Mouse (Mus musculus) embryonic facial prominence, embryonic 15.5 days (tissue): ENCODE data around the gene Tmem268. TPM values are rescaled to one million over a fixed set of nuclear protein-coding genes. Genes with fewer than 3 reads are reported as not detected.

ENCODE experiments used
- ATAC-seq: fragments of 200-750 bp; cut with Nextera tagmentation; 2 replicates; pipeline ENCODE4 v1.8.0; 2017; ENCODE audit warnings: low read depth, moderate TSS enrichment; ENCODE audit not compliant: insufficient number of reproducible peaks, low FRiP score, low TSS enrichment
- H3K27ac ChIP-seq: fragments of 300-500 bp; sonication (generic); replicated peaks from 2 replicates; pipeline ENCODE4 v1.5.1; 2015; ENCODE audit warnings: mild to moderate bottlenecking, inconsistent platforms
- H3K27me3 ChIP-seq: fragments of 300-500 bp; sonication (generic); 2 replicates; pipeline ENCODE4 v1.6.1; 2015; ENCODE audit warnings: inconsistent platforms
- H3K36me3 ChIP-seq: fragments of 300-500 bp; sonication (generic); 2 replicates; pipeline ENCODE4 v1.6.1; 2015; ENCODE audit warnings: mild to moderate bottlenecking, inconsistent platforms
- H3K4me1 ChIP-seq: fragments of 300-500 bp; sonication (generic); 2 replicates; pipeline ENCODE4 v1.6.1; 2015; ENCODE audit warnings: inconsistent platforms
- H3K4me2 ChIP-seq: fragments of 300-500 bp; sonication (generic); replicated peaks from 2 replicates; pipeline ENCODE4 v1.6.1; 2015; ENCODE audit warnings: mild to moderate bottlenecking, inconsistent platforms
- H3K4me3 ChIP-seq: fragments of 300-500 bp; sonication (generic); replicated peaks from 2 replicates; pipeline ENCODE4 v1.5.1; 2015; ENCODE audit warnings: mild to moderate bottlenecking, inconsistent platforms
- H3K9ac ChIP-seq: fragments of 300-500 bp; sonication (generic); 2 replicates; pipeline ENCODE4 v1.6.1; 2015; ENCODE audit warnings: inconsistent platforms
- H3K9me3 ChIP-seq: fragments of 300-500 bp; sonication (generic); replicated peaks from 2 replicates; pipeline ENCODE4 v1.6.1; 2016; ENCODE audit warnings: inconsistent platforms
- WGBS: fragments of 180-500 bp; shearing (Covaris S2); methylation state at CpG from one replicate; pipeline ENCODE4 v1.1.7; 2015; 5-methylcytosine and 5-hydroxymethylcytosine counted together
- polyA plus RNA-seq: library from polyadenylated mRNA; unstranded; fragments of >200 nt; fragmentation: Nextera tagmentation; extraction: Ambion mirVana; gene quantifications from 2 replicates; pipeline ENCODE4 v1.2.1, GENCODE M21; 2015

Gene Tmem268
- polyA plus RNA-seq, 1 experiment from 2014 or later = 9.6 TPM

DNA sequence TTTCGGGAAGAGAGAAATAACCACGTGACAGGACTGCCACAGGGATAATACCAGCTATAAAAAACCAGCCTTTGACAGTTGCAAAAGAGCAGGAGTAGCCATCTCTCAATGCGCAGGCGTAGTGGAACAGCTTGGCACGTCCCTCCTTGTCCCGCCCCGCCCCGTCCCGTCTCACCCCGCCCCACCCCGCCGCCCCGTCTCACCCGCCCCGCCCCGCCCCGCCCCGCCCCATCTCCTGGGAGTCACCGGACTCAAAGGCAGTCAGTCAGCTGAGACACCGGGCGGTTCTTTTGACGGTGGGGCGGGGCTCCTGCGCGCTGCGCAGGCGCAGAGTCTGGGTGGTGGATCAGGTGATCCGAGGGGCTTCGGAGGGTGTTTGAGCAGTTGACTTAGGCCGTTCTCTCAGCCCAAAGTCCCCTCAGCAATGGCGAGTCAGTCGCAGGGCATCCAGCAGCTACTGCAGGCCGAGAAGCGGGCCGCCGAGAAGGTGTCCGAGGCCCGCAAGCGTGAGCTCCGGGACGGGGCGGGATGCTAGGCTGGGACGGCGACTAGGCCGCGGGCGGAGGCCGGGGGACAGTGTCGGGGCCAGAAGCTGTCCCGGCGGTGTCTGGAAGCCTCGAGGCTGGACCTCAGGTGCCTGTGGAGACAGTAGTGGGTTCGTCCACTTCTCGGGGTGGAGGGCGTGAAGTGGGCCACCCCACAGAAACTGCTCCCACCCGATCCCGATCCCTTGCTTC is 13.9 kb upstream of the Tmem268 start, which contains the start of gene Atp6v1g1:
TSS of gene Atp6v1g1 (plus strand) at position 279 of the 737 bp plus-strand sequence.
- Histone ChIP-seq H3K36me3 (peaks cover 15% of the 10 kb centered on the region), H3K4me2 (peak within 1 kb of the TSS; percentile 54)
- 1% methylated on average over 46 of the region's 57 CpGs for WGBS

DNA sequence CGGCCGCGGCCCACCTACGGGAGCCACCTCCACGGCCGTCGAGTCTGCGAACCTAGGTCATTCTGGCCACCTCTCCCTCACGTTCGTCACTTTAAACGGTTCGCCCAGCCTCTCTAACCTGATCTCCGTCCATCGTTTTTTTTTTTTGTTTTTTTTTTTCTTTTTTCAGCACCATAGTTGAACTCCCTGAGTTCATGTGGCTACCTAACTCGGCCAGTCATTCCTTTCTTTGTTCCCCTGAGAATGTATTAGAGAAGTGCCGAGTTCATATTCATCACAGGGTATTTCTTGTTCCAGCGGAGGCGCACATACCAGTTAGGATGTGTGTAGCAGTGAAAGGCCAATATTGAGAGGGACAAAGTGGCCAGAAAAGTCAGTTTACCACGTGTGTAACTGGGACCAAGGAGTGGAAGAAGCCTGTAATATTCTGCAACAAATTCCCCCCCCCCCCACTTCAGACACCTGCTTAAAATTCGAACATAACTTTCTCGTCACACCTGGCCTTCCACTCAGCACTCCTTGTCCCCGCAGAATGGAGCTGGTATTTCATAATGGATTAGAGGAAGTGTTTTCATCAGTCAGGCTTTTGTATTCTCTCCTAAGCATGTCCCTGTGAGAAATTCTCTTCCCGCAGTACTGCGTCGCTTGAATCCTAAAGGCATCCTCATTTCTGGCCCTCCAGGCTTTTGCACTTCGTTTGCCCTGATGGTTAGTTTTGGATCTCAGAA is 13.2 kb upstream of the Tmem268 start:
- peak overlapping the region; percentile 81 for H3K4me3 ChIP-seq
- peaks cover 29% of the 10 kb centered on the region for H3K4me1 ChIP-seq
- peak overlapping the region; percentile 94 for H3K9ac ChIP-seq
- no peaks in the 10 kb centered on the region for H3K9me3 ChIP-seq
- H3K27me3 ChIP-seq = no peaks in the 10 kb centered on the region
- peak overlapping the region; percentile 93 for H3K27ac ChIP-seq
- ATAC-seq = no peak
- WGBS = 11% methylated on average over 26 of the region's 26 CpGs
- H3K4me2 ChIP-seq = peak overlapping the region; percentile 54
- H3K36me3 ChIP-seq = peaks cover 16% of the 10 kb centered on the region

More for the DNA sequence above, 13.9 kb upstream of the Tmem268 start, which contains the start of gene Atp6v1g1:
- ATAC-seq = peak; percentile 95
- Histone ChIP-seq H3K4me1 (peaks cover 29% of the 10 kb centered on the region), H3K27me3 (no peaks in the 10 kb centered on the region), H3K27ac (peak within 1 kb of the TSS; percentile 93), H3K9ac (peak within 1 kb of the TSS; percentile 94), H3K9me3 (no peaks in the 10 kb centered on the region), H3K4me3 (peak within 1 kb of the TSS; percentile 81)

DNA sequence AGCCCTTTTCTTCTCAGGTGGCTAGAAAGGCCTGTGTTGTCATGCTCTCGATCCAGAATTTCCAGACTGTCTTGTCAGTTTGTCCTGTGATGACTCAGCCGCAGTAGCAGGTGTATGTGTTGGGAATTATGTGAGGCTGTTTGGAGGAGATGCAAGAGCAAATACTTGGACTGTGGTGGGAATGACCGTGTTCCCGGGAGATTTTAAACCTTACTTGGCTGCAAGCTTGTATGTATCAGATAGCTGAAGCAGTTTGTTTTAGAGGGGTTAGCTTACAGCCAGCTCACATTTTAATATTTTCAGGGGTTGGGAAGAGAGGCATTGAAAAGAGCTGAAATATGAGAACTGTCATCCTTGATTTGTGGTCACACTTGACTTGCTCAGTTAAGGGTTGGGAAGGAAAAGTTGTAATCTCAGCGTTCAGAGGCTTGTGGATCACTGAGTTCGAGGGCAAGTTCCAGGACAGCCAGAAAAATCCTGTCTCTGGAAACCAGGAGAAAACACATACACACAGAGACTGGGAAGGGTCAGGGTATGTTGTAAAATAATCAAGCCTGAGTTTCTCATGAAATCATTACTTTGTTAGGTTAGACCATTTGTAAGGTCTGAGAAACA is 12.0 kb upstream of the Tmem268 start:
- Histone ChIP-seq H3K4me3 (peak overlapping the region; percentile 81), H3K9ac (no peak overlapping the region), H3K27ac (peak overlapping the region; percentile 93; the same call in 1 of the 2 replicates), H3K9me3 (no peaks in the 10 kb centered on the region), H3K27me3 (no peaks in the 10 kb centered on the region), H3K4me1 (peaks cover 29% of the 10 kb centered on the region), H3K36me3 (peaks cover 27% of the 10 kb centered on the region), H3K4me2 (peak overlapping the region; percentile 54)
- no peak for ATAC-seq
- WGBS = 32% methylated on average over 6 of the region's 6 CpGs

DNA sequence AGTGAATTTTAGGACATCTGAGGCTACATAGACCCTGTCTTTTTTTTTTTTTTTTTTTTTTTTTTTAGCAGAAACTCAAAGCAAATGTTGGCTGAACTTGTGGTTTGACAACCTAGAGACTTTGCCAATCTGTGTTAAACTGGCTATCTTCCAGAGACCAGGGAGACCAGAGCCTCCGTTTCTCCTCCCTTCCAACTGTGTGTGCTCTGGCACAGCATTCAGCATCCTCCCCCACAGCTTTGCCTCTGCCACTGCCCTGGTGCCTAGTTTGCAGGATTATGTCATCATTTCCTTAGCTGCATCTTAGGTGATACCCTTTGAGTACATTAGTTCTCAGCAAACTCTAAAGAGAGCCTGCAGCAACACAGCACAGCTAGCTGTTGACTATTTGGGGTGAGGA is 10.8 kb upstream of the Tmem268 start:
- no peak for ATAC-seq

DNA sequence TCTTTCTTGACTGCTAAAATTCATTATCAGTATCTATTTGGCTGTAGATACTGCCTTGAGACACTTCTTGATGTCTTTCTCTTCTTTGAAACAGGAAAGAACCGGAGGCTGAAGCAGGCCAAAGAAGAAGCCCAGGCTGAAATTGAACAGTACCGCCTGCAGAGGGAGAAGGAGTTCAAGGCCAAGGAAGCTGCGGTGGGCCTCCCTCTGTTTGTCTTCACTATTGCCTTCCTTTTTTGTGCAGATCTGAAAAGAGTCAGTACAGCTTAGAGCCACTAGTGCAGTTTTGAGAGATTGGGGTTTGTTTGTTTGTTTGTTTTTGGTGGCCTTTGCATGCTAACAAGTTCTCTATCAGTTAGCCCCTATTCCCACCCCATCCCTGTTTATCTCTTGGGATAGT is 10.1 kb upstream of the Tmem268 start:
- no peak overlapping the region for H3K27ac ChIP-seq
- H3K4me3 ChIP-seq = no peak overlapping the region
- H3K9me3 ChIP-seq = no peaks in the 10 kb centered on the region
- WGBS = 81% methylated on average over 3 of the region's 3 CpGs
- no peaks in the 10 kb centered on the region for H3K27me3 ChIP-seq
- no peak for ATAC-seq
- peaks cover 43% of the 10 kb centered on the region for H3K36me3 ChIP-seq
- no peak overlapping the region for H3K9ac ChIP-seq
- no peak overlapping the region for H3K4me2 ChIP-seq
- peaks cover 29% of the 10 kb centered on the region for H3K4me1 ChIP-seq

More for the DNA sequence above, 10.8 kb upstream of the Tmem268 start:
- Histone ChIP-seq H3K27ac (no peak overlapping the region), H3K9me3 (no peaks in the 10 kb centered on the region), H3K36me3 (peaks cover 39% of the 10 kb centered on the region), H3K27me3 (no peaks in the 10 kb centered on the region), H3K4me2 (no peak overlapping the region), H3K4me1 (peaks cover 29% of the 10 kb centered on the region), H3K4me3 (no peak overlapping the region), H3K9ac (no peak overlapping the region)
- WGBS = 30% methylated on average over 1 of the region's 1 CpGs

DNA sequence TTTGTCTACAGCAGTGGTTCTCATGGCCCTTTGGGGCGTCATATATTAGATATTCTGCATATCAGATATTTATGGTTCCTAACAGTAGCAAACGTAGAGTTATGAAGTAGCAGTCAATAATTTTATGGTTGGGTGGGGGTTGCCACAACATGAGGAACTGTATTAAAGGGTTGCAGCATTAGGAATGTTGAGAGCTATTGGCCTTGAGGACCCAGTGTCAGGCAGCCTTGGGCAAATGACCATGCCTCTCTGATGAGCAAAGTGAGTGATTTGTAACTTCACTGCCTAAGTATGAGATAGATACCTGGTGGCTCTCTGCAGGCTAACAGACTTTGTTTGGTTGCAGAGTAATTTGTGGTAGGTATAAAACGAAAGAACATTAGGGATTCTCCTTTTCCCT is 7.7 kb upstream of the Tmem268 start:
- Histone ChIP-seq H3K4me2 (no peak overlapping the region), H3K9ac (no peak overlapping the region), H3K27me3 (no peaks in the 10 kb centered on the region), H3K4me1 (peaks cover 19% of the 10 kb centered on the region), H3K4me3 (no peak overlapping the region), H3K27ac (no peak overlapping the region), H3K9me3 (no peaks in the 10 kb centered on the region), H3K36me3 (peaks cover 43% of the 10 kb centered on the region)
- 90% methylated on average over 3 of the region's 3 CpGs for WGBS
- no peak for ATAC-seq

DNA sequence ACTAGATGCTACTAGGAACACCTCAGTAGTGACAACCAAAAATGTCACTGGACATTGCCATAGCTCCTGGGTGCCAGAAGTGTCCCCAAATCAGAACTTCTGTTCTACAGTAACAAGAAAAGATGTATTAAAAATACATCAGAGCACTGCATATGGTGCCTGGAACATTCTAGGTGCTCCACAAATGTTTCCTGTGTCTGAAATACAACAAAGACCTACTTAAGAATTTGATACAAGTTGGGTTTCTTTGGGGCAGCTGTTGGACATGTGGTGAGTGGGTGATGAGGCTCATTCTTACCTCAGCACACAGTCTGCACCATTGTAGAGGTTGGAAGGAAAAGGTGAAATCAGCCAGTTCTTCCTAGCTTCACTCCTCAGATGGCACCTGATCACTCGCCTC is 5.7 kb upstream of the Tmem268 start:
- H3K36me3 ChIP-seq = peaks cover 43% of the 10 kb centered on the region
- no peak overlapping the region for H3K4me3 ChIP-seq
- WGBS = 89% methylated on average over 1 of the region's 1 CpGs
- ATAC-seq = no peak
- H3K27ac ChIP-seq = no peak overlapping the region
- H3K27me3 ChIP-seq = no peaks in the 10 kb centered on the region
- peaks cover 10% of the 10 kb centered on the region for H3K4me1 ChIP-seq
- H3K9me3 ChIP-seq = no peaks in the 10 kb centered on the region
- no peak overlapping the region for H3K9ac ChIP-seq
- H3K4me2 ChIP-seq = no peak overlapping the region

DNA sequence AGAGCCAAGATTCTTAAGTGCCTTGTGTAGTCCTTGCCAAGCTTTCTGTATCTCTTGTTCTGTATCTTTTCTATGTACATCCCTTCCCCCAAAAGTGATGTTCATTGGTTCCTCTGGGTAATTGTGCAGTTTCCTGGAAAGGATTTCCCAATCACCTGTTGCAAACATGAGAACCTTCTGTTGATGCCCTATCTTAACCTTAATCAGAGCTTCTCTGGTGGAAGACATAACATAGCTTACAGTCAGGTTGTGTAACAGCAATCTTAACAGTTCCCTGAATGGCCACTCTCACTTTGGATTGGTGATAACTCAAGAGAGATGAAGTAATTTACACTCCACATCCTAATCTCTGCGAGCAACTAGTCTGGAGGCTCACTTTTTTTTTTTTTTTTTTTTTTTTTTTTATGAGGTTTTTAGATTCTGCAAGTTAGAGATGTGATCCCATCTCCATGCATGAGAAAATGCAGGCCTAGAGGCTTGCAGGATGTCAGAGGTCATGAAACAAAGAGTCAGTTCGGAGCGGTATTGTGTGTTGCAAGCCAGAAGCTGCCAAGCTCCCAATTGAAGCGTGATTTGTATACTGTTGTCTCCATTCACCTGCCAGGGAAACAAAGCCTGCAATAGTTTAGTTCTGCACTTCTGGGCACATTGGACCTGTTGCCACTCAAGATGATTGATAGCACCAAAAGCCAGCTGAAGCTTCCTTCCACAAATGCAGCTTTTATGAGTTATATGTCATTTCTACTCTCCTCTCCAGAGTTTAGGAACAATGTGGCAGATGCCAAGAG is 4.6 kb upstream of the Tmem268 start:
- Histone ChIP-seq H3K9ac (no peak overlapping the region), H3K27me3 (no peaks in the 10 kb centered on the region), H3K4me2 (no peak overlapping the region), H3K4me3 (no peak overlapping the region), H3K36me3 (peaks cover 34% of the 10 kb centered on the region), H3K27ac (no peak overlapping the region), H3K4me1 (peaks cover 17% of the 10 kb centered on the region), H3K9me3 (no peaks in the 10 kb centered on the region)
- 78% methylated on average over 4 of the region's 4 CpGs for WGBS
- ATAC-seq = no peak

DNA sequence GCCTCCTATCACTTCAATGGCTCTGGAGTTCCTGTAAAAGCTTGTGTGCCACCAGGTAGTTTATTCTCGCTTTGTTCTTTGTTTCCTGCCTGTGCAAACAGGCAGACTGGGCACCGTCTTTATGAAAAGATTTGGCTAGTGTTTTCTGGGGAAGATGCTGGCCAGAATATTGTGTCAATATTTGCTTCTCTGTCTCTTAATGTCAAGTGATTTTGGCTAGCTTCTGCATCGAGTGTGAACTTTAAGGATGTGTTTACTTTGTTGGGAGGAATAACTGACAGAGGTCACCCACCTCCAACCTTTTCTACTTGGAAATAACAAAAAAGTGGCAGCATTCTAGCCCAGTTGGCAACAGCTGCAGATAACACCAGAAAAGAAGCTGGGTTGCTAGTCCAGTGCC is 4.0 kb upstream of the Tmem268 start:
- Histone ChIP-seq H3K27ac (no peak overlapping the region), H3K27me3 (no peaks in the 10 kb centered on the region), H3K9ac (no peak overlapping the region), H3K9me3 (no peaks in the 10 kb centered on the region), H3K36me3 (peaks cover 28% of the 10 kb centered on the region), H3K4me3 (no peak overlapping the region), H3K4me1 (peaks cover 24% of the 10 kb centered on the region), H3K4me2 (no peak overlapping the region)
- ATAC-seq = no peak
- 79% methylated on average over 3 of the region's 3 CpGs for WGBS

DNA sequence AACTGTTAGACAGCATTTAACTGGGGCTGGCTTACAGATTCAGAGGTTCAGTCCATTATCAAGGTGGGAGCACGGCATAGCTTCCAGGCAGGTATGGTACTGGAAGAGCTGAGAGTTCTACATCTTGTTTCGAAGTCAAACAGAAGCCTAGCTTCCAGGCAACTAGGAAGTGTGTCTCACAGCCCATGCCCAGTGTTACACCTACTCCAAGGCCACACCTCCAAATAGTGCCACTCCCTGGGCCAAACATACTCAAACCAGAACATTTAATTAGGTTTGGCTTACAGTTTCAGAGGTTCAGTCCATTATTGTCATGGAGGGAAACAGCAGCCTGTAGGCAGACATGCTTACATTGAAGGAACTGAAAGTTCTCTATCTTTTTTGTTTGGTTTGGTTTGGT is 3.5 kb upstream of the Tmem268 start:
- Histone ChIP-seq H3K27me3 (no peaks in the 10 kb centered on the region), H3K4me2 (no peak overlapping the region), H3K4me3 (no peak overlapping the region), H3K27ac (no peak overlapping the region), H3K9me3 (no peaks in the 10 kb centered on the region), H3K4me1 (peaks cover 28% of the 10 kb centered on the region), H3K36me3 (peaks cover 26% of the 10 kb centered on the region), H3K9ac (no peak overlapping the region)
- no peak for ATAC-seq
- WGBS = 94% methylated on average over 2 of the region's 2 CpGs

DNA sequence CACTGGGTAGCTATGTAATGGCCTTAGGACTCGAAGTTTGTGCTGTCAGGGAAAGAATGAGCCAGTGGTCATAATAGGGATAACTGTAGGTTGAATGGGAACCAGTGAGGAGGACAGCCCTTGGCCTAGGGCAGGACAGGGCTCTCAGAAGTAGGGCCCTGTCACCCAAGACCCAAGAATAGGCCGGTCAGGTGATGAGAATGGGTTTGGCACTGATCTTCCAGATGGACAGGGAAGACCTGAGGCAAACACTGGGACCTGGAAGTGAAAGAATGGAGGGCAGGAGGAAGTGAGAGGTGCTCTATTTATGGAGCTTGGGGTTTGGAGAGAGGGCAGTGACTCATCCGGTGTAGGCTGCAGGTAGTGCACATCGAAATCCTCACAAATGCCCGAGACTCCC is 1.9 kb upstream of the Tmem268 start:
- no peak for ATAC-seq
- no peak overlapping the region for H3K27ac ChIP-seq
- H3K4me1 ChIP-seq = peaks cover 36% of the 10 kb centered on the region
- H3K9me3 ChIP-seq = no peaks in the 10 kb centered on the region
- 57% methylated on average over 5 of the region's 5 CpGs for WGBS
- H3K9ac ChIP-seq = no peak overlapping the region
- H3K36me3 ChIP-seq = peaks cover 15% of the 10 kb centered on the region
- H3K4me2 ChIP-seq = no peak overlapping the region
- H3K27me3 ChIP-seq = no peaks in the 10 kb centered on the region
- no peak overlapping the region for H3K4me3 ChIP-seq
